19 mouse cellular contexts compared by ENCODE assay signal in genomic region chr2:160771325-160772276, GRCm38 (mm10). TPM values are rescaled to one million over a fixed set of nuclear protein-coding genes. Genes with fewer than 3 reads are reported as not detected.
A peak's percentile ranks its signal among the peaks of the same experiment; 100 is the strongest.
DNase-seq lines count a peak whose midpoint lies in the region; ATAC-seq and TF ChIP-seq lines count a peak whose summit lies in the region.
"Had no signal": no experiment of that assay in that cellular context is flagged by ENCODE, and none has a peak within 500 bp of the region (broad histone marks: within the 10 kb centered on the region; RNA-seq: fewer than 3 reads in every experiment).

No protein-coding gene starts in this region.

- no peaks in the 10 kb centered on the region for H3K9me3 ChIP-seq in limb, embryonic 10.5 days (replicated peaks)
- H3K9me3 ChIP-seq in embryonic facial prominence, embryonic 10.5 days: no peaks in the 10 kb centered on the region
- H3K9me3 ChIP-seq: G1E; hindbrain, embryonic 12.5 days had no signal

- peaks cover 15% of the 10 kb centered on the region; the same call in 1 of the 2 replicates for H3K4me1 ChIP-seq in kidney, adult 2 months (ENCODE audit: control insufficient read depth, insufficient read depth, low read length)
- peaks cover 18% of the 10 kb centered on the region for H3K4me1 ChIP-seq in cerebellum, adult 2 months (ENCODE audit: control insufficient read depth, insufficient read depth, low read length)
- no peaks in the 10 kb centered on the region for H3K4me1 ChIP-seq in limb, embryonic 10.5 days
- H3K4me1 ChIP-seq in embryonic facial prominence, embryonic 10.5 days: no peaks in the 10 kb centered on the region
- H3K4me1 ChIP-seq: hindbrain, embryonic 12.5 days had no signal

- DNase-seq in cerebellum, adult 11 months: no peak
- DNase-seq in kidney, adult 2 months: no peak
- DNase-seq in kidney, adult 8-10 months: no peak
- DNase-seq in cerebellum, adult 2 months: peak; percentile 49 to 55
- DNase-seq in limb, embryonic 10.5 days (ENCODE audit: low spot score): peak; percentile 27
- DNase-seq in embryonic facial prominence, embryonic 10.5 days (ENCODE audit: low spot score): no peak
- DNase-seq: kidney, postnatal 10 days; right cerebral cortex, postnatal 25 days; thymus, postnatal 36 days had no signal

- no peaks in the 10 kb centered on the region for H3K27me3 ChIP-seq in kidney, adult 2 months (replicated peaks; ENCODE audit: control insufficient read depth, insufficient read depth, low read length)
- no peaks in the 10 kb centered on the region for H3K27me3 ChIP-seq in cerebellum, adult 2 months (ENCODE audit: control insufficient read depth, insufficient read depth, low read length)
- H3K27me3 ChIP-seq in limb, embryonic 10.5 days (ENCODE audit: low read depth, poor library complexity, severe bottlenecking): no peaks in the 10 kb centered on the region
- H3K27me3 ChIP-seq in embryonic facial prominence, embryonic 10.5 days (replicated peaks; ENCODE audit: low read depth, poor library complexity, severe bottlenecking): no peaks in the 10 kb centered on the region
- H3K27me3 ChIP-seq: hindbrain, embryonic 12.5 days had no signal

- no peak for TF ChIP-seq POLR2A in kidney, adult 2 months (IDR thresholded peaks at IDR 0.05; ENCODE audit: low read depth, low read length)
- no peak for TF ChIP-seq POLR2A in cerebellum, adult 2 months (IDR thresholded peaks at IDR 0.05; ENCODE audit: borderline replicate concordance, insufficient read depth, low read length)

- TF ChIP-seq CTCF in kidney, adult 2 months (conservative IDR thresholded peaks at IDR 0.05; ENCODE audit: insufficient read depth, insufficient read length, low read depth, low read length): no peak
- TF ChIP-seq CTCF in cerebellum, adult 2 months (IDR thresholded peaks at IDR 0.05; ENCODE audit: borderline replicate concordance, insufficient read depth, low read depth, low read length): no peak

- 0 out of 2 replicates have a peak, but pooled peaks have one; percentile 24 for ATAC-seq in cerebellum, adult (ENCODE audit: insufficient number of reproducible peaks, low FRiP score, low TSS enrichment)
- no peak for ATAC-seq in monocyte, adult 5-6 weeks (replicated peaks; ENCODE audit: insufficient number of reproducible peaks, low FRiP score, low TSS enrichment, poor library complexity, severe bottlenecking)
- ATAC-seq: CD4-positive, CD25-positive, alpha-beta regulatory T cell, adult 4 months; forebrain, embryonic 14.5 days; intestine, postnatal 0 days; lung, postnatal 0 days had no signal

- no peaks in the 10 kb centered on the region; the same call in none of the 2 replicates for H3K36me3 ChIP-seq in kidney, adult 2 months (ENCODE audit: control insufficient read depth, insufficient read depth, low read length)
- peaks cover 20% of the 10 kb centered on the region for H3K36me3 ChIP-seq in limb, embryonic 10.5 days
- H3K36me3 ChIP-seq in embryonic facial prominence, embryonic 10.5 days (replicated peaks): peaks cover 28% of the 10 kb centered on the region

- H3K4me3 ChIP-seq in kidney, adult 2 months (ENCODE audit: insufficient read depth, low read depth, low read length): no peak overlapping the region
- no peak overlapping the region for H3K4me3 ChIP-seq in cerebellum, adult 2 months (replicated peaks; ENCODE audit: insufficient read depth, low read depth, low read length)
- no peak overlapping the region for H3K4me3 ChIP-seq in limb, embryonic 10.5 days
- H3K4me3 ChIP-seq in embryonic facial prominence, embryonic 10.5 days: no peak overlapping the region
- H3K4me3 ChIP-seq: erythroblast, embryonic 14.5 days; hindbrain, embryonic 12.5 days had no signal

- 85% methylated on average over 8 of the region's 8 CpGs for WGBS in kidney, adult 2 months
- WGBS in cerebellum, adult 2 months: 47% methylated on average over 8 of the region's 8 CpGs
- 91% methylated on average over 8 of the region's 8 CpGs for WGBS in limb, embryonic 10.5 days
- WGBS in embryonic facial prominence, embryonic 10.5 days: 89% methylated on average over 8 of the region's 8 CpGs

- 0 out of 2 replicates have a peak overlapping the region, but pooled peaks have one; percentile 22 for H3K27ac ChIP-seq in kidney, adult 2 months (ENCODE audit: insufficient read depth, low read depth, low read length)
- no peak overlapping the region for H3K27ac ChIP-seq in cerebellum, adult 2 months (ENCODE audit: insufficient read depth, low read length)
- H3K27ac ChIP-seq in limb, embryonic 10.5 days: no peak overlapping the region
- H3K27ac ChIP-seq in embryonic facial prominence, embryonic 10.5 days (replicated peaks): no peak overlapping the region
- H3K27ac ChIP-seq: hindbrain, embryonic 12.5 days; liver, embryonic 14.5 days had no signal

RNA-seq across cellular contexts. Expression of gene Plcg1, which starts 40.5 kb away (rescaled TPM):
- polyA plus RNA-seq in kidney, adult 2 months (2012; rRNA removed): 33.1 and 38.2 TPM in 2 replicates
- 73.1 and 74.5 TPM in 2 replicates for polyA plus RNA-seq in cerebellum, adult 2 months (2012; rRNA removed)
- 76.7 and 93.9 TPM in 2 replicates for polyA plus RNA-seq in limb, embryonic 10.5 days (2016; fragmentation: Nextera tagmentation; extraction: Ambion mirVana)
- 80.9 and 81.8 TPM in 2 replicates for polyA plus RNA-seq in embryonic facial prominence, embryonic 10.5 days (2016; fragmentation: Nextera tagmentation; extraction: Ambion mirVana)
- total RNA-seq in monocyte, adult 5-6 weeks (2017): 7.9 to 14.9 TPM (median 14.5 TPM) in 3 replicates

Comparison
In these comparisons a context has a peak if more than half of its experiments do, and no peak if none do; other contexts are left out.
1. DNase-seq: peak in cerebellum, adult 2 months (2 of 2) and limb, embryonic 10.5 days (single experiment); none in cerebellum, adult 11 months (single experiment), kidney, adult 2 months (single experiment), kidney, adult 8-10 months (0 of 2) and embryonic facial prominence, embryonic 10.5 days (single experiment).